Mouse (Mus musculus) c-Kit-positive CD71-negative TER-119-negative erythroid progenitor cells, embryonic 14.5 days (primary cell): ENCODE data around the gene Cntn4.

Source experiments
- DNase-seq: peaks from one replicate; pipeline ENCODE4 v3.0.0-alpha.2; 2013; ENCODE audit warnings: low read depth

Cntn4 gene

DNA sequence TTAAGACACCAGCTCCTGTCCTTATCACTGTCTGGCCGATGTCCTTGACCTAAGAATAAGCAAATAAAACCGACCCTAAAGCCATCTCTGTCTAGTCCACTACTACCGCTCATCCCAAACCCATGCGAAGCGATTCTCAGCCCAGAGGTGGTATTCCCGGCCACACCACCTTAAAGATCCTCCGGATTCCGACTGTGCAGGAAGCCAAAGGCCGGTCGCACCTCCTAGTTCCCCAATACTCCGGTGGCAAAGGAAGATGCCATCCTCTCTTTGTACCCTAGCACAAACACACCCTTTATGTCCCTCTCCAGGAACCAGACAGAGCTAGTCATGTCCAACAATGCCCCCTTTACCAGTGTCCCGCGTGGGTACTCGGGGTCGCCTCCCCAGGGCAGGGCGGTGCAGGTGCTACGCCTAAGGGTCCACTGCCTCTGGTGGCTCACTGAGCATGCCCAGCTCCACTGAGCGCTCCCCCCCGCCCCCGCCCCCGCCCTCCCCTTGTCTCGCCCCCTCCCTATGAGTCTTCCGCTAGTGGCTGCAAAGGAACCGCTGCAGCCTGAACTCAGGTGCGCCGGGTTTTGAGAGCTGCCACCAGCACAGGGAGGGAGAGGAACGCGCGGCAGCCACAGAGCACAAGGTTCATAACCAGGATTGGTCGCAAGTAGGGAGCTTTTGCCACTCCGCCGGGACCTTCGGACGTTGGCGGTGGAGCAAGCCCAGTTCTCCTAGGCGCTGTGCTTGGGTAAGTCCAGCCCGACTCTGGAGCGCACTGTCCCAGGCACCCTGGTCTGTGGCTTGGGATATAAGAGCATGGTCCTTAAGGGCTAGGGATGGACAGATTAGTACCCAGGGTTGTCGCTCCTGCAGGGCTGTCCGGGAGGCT lies at the start of gene Cntn4:
Gene Cntn4, plus strand, starts transcription at position 512 of the 883 bp plus-strand sequence.
- DNase-seq, result no peak

GRCm38 (mm10) chr6:105674276-105674675 lies 3.2 kb upstream of the Cntn4 start:
- no peak for DNase-seq

DNA sequence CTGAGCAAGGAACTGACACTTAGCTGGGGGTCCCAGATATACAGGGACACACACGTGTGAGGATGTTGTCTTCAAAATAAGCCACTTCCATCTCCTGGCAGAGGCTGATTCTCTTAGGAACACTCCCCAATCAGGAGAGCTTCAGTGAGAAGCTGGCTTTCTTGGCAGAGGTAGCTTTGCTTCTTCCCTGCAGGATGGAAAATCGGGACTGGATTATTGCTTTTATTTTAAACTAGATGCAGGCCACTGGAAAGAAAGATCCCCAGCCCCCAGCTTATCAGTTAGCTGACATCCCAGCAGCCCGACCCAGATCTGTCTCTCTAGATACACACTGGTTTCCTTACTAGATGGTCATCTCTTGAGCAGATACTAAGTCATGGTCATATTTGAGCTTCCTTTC lies 2.4 kb upstream of the Cntn4 start:
- no peak for DNase-seq

DNA sequence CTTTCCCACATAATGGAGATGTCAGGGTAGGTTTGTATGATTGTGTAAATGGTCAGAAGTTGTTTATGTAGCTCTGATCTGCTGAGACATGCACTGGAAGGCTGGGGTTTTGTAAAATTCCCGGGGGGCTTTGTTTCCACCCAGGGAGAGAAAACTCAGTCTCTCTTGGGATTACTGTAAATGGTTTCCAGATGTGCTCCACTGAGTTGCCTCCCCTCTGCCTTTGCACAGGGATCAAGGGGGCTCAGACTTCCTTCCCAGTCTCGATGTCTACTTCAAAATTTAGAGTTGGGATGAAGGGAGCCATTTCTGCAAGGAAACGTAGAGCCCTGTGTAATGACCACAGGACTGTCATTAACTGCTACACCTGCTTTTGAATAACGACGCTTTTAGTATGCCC lies 823 bp upstream of the Cntn4 start:
- DNase-seq, result no peak

GRCm38 (mm10) chr6:105678778-105679177 lies 1.3 kb downstream of the Cntn4 start:
- no peak for DNase-seq

DNA sequence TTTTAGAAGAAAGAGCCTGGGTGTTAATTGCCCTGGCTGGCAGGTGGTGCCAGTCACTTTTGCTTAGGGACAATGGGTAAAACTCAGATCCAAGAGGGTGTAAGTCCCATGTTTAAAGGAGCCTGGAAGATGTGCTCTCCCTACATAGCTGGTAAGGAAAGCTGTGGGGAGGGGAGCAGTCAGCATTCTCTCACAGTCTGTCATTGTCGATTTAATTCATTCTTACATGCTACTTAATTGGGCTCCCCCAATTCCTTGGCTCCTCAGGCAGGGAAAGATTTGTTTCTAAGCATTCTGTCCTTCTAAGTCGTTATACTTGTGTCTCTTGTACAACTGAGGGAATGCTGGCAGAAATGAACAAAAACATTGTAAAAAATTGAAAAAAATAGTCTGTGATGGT lies 4.0 kb downstream of the Cntn4 start:
- no peak for DNase-seq

GRCm38 (mm10) chr6:105683251-105683650 lies 5.8 kb downstream of the Cntn4 start:
- no peak for DNase-seq

- no peak for DNase-seq
These were observed 6.7 kb downstream of the Cntn4 start for GRCm38 (mm10) chr6:105684123-105684522.

DNA sequence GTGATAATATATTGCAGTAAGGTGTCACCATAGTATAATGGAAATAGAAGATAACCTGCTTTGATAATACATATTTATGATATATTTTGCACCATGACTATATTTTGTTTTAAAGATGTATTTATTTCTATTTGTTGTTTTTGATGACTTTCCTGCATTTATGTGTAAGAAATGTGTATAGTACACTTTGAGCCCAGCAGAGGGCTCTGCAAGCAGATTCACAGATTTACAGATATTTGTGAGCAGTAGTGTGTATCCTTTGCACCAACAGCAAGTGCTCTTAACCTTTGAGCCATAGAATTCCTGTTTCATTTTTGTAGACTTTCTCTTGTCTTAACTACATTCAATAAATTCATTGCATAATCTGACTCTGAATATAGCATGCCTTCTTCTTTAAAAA lies 10.7 kb downstream of the Cntn4 start:
- DNase-seq, result no peak

GRCm38 (mm10) chr6:105742026-105742425 lies 64.6 kb downstream of the Cntn4 start:
- DNase-seq, result no peak

- DNase-seq, result no peak
These were observed 103.2 kb downstream of the Cntn4 start for GRCm38 (mm10) chr6:105780616-105781015.

- no peak for DNase-seq
These were observed 111.0 kb downstream of the Cntn4 start for GRCm38 (mm10) chr6:105788462-105788861.

DNA sequence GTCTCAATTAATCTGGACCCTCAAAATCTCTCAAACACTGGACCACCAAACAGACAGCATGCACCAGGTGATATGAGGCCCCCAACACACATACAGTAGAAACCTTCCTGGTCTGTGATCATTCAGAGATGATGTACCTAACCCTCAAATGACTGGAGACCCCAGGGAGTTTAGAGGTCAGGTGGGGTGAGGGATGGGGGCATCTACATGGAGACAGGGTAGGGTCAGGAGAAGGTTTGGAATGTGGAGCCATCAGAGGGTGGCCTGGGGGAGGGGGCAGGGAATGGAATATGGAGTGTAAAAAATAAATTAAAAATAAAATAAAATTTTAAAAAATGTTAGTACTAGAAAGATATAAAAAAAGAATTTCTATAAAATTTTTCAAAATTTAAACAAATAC lies 157.6 kb downstream of the Cntn4 start:
- DNase-seq, result no peak

DNA sequence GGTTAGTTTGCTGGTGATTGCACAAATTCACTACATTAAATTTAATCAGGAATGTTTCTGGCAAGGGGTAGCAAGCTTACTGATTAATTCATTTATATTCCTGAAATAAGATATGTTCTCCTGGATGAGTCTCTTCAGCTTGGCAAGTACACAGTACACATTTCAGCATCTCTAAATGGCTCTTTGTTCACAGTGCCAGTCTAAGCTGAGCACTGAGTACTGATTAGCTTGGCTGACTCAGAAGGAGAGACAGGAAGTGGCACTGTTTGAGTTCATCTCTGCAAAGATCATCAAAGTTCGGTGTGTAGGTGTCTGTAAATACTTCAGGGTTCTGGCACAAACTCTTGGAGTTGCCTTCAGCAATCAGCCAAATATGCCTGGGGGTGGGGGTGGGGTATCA lies 169.8 kb downstream of the Cntn4 start:
- no peak for DNase-seq

DNA sequence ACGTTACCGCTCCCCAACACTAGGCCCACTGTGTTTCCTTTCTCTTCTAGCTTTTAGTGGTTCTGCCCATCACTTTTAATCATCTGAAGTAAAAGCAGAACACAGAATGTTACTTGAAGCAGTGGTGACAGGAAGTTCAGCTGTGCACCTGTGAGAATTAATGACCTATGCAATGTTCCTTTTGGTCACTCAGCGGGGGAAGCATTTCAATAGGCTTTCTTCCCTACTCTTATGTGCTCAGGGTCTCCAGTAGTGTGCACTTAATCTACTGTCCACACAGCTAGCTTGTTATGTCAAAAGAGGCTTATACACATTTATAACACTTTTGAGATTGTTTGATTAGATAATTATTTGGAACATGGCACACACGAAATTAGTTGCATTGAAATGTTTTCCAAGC lies 215.4 kb downstream of the Cntn4 start:
- no peak for DNase-seq

GRCm38 (mm10) chr6:105938485-105938884 lies 261.0 kb downstream of the Cntn4 start:
- no peak for DNase-seq

GRCm38 (mm10) chr6:105939303-105939702 lies 261.8 kb downstream of the Cntn4 start:
- DNase-seq, result no peak

- DNase-seq, result no peak
These were observed 263.1 kb downstream of the Cntn4 start for GRCm38 (mm10) chr6:105940591-105940990.

- no peak for DNase-seq
These were observed 314.0 kb downstream of the Cntn4 start for GRCm38 (mm10) chr6:105991492-105991891.

DNA sequence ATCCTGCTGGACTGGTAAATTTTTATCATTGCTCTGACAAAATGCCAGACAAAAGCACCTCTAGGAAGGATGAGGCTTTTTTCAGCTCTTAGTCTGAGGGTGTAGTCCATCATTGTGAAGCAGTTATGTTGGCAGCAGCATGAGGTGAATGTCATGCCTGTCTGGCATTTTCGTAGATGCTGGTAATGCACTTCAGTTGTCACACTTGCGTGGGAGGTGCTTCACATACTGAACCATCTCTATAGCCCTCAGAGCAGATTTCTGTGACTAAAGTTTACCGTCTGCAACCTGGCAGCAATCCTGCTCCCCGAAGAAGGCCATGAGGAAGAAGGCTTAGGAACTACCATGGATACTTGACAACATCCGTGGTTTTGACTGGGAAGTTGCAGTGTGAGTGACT lies 335.6 kb downstream of the Cntn4 start:
- no peak for DNase-seq

DNA sequence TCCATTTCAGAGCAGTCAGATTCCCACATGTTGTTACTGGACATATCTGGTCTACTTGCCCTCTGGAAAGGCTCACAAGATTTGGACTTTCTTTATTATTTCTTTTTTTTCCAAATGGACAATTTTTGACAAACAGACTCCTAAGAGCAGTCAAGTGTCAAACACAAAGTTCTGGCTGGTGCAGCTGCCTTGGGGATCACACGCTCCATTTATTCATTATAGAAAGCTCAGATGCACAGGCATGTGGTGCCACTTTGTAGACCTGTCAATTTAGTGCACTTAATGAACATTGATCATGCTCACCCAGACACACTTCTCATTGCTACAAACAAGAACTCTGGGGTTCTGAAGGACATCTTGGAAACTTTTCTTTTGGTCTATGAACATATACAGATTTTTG lies 337.7 kb downstream of the Cntn4 start:
- DNase-seq, result no peak

DNA sequence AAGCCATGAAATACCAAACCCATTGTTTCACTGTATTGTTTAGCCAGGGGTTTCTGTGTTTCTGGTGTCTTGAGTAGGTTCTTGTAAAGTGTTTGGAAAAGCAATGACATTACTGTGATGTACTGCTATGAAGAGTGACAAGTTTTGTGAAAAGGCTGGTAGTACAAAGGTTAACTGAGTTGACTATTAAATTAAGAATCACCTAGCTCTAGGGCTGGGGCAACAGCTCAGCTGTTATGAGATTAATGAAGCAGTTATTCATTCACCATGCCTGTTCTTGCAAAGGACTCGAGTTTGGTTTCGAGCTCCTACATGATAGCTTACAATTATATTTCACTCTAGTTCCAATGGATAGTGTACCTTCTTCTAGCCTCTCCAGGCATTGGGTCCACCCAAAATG lies 371.4 kb downstream of the Cntn4 start:
- DNase-seq, result no peak

GRCm38 (mm10) chr6:106056123-106056522 lies 378.7 kb downstream of the Cntn4 start:
- no peak for DNase-seq

- DNase-seq, result no peak
These were observed 400.7 kb downstream of the Cntn4 start for GRCm38 (mm10) chr6:106078071-106078603.
